Mouse (Mus musculus): ENCODE results near the gene Smim15. TPM values are rescaled to one million over a fixed set of nuclear protein-coding genes. Genes with fewer than 3 reads are reported as not detected.

Smim15 gene
- polyA plus RNA-seq, 1 experiment from 2014 or later = 28.0 TPM

GRCm38 (mm10) chr13:108095617-108096016 lies 51.4 kb downstream of the Smim15 start:
- peaks cover 3% of the 10 kb centered on the region; the same call in 1 of the 2 replicates for H3K36me3 ChIP-seq
- H3K4me1 ChIP-seq (replicated peaks) = peaks cover 6% of the 10 kb centered on the region; the same call in 1 of the 2 replicates
- no peaks in the 10 kb centered on the region for H3K9me3 ChIP-seq (replicated peaks)
- DNase-seq (no peak), ATAC-seq (ENCODE audit: low read depth) (no peak)
- no peak overlapping the region for H3K4me2 ChIP-seq
- H3K9ac ChIP-seq = no peak overlapping the region
- no peak overlapping the region for H3K27ac ChIP-seq
- 80% methylated on average over 7 of the region's 7 CpGs for WGBS (ENCODE audit: insufficient replicate concordance)
- H3K27me3 ChIP-seq = no peaks in the 10 kb centered on the region
- no peak overlapping the region for H3K4me3 ChIP-seq (replicated peaks)

GRCm38 (mm10) chr13:108096446-108096845 lies 52.2 kb downstream of the Smim15 start:
- Histone ChIP-seq H3K9me3 (replicated peaks) (no peaks in the 10 kb centered on the region), H3K27ac (no peak overlapping the region), H3K27me3 (no peaks in the 10 kb centered on the region), H3K9ac (no peak overlapping the region), H3K4me2 (no peak overlapping the region; the same call in 1 of the 2 replicates), H3K36me3 (peaks cover 3% of the 10 kb centered on the region; the same call in 1 of the 2 replicates), H3K4me1 (replicated peaks) (peaks cover 6% of the 10 kb centered on the region; the same call in 1 of the 2 replicates), H3K4me3 (replicated peaks) (no peak overlapping the region)
- no peak for ATAC-seq (ENCODE audit: low read depth)
- WGBS (ENCODE audit: insufficient replicate concordance) = 63% methylated on average over 7 of the region's 7 CpGs
- no peak for DNase-seq

Other genes with a start within 250 kb of the Smim15 start
- gene Ndufaf2, start 114.2 kb downstream of the Smim15 start, polyA plus RNA-seq (2015; fragmentation: Nextera tagmentation; extraction: Ambion mirVana) = 44.7 and 54.2 TPM in 2 replicates
- gene Ercc8, start 114.3 kb downstream of the Smim15 start, polyA plus RNA-seq (2015; fragmentation: Nextera tagmentation; extraction: Ambion mirVana) = 10.6 and 11.3 TPM in 2 replicates
- 2.0 and 2.3 TPM in 2 replicates for gene Elovl7, start 170.0 kb downstream of the Smim15 start, polyA plus RNA-seq (2015; fragmentation: Nextera tagmentation; extraction: Ambion mirVana)